Mouse (Mus musculus): ENCODE measurements around the gene Zfp423. TPM values are rescaled to one million over a fixed set of nuclear protein-coding genes. Genes with fewer than 3 reads are reported as not detected.

Zfp423 gene
- polyA plus RNA-seq, 1 experiment = 2.8 TPM

GRCm38 (mm10) chr8:87803437-87803836, 156.0 kb downstream of the Zfp423 start:
- no peaks in the 10 kb centered on the region for H3K4me1 ChIP-seq (ENCODE audit: control insufficient read depth, insufficient read depth, low read length)
- no peak overlapping the region for H3K4me3 ChIP-seq (ENCODE audit: insufficient read depth, low read length)
- no peak overlapping the region for H3K27ac ChIP-seq (ENCODE audit: insufficient read depth, low read length)
- TF ChIP-seq POLR2A (IDR thresholded peaks at IDR 0.05; ENCODE audit: low read depth, low read length) (no peak), CTCF (IDR thresholded peaks at IDR 0.05; ENCODE audit: borderline replicate concordance, insufficient read depth, low read length) (no peak)

- H3K4me1 ChIP-seq (ENCODE audit: control insufficient read depth, insufficient read depth, low read length) = no peaks in the 10 kb centered on the region
- no peak overlapping the region for H3K27ac ChIP-seq (ENCODE audit: insufficient read depth, low read length)
- TF ChIP-seq CTCF (IDR thresholded peaks at IDR 0.05; ENCODE audit: borderline replicate concordance, insufficient read depth, low read length) (no peak), POLR2A (IDR thresholded peaks at IDR 0.05; ENCODE audit: low read depth, low read length) (no peak)
- H3K4me3 ChIP-seq (ENCODE audit: insufficient read depth, low read length) = no peak overlapping the region
Measured at GRCm38 (mm10) chr8:87802571-87802970, 156.8 kb downstream of the Zfp423 start.

GRCm38 (mm10) chr8:87800121-87800520, 159.3 kb downstream of the Zfp423 start:
- H3K4me1 ChIP-seq (ENCODE audit: control insufficient read depth, insufficient read depth, low read length) = no peaks in the 10 kb centered on the region
- TF ChIP-seq CTCF (IDR thresholded peaks at IDR 0.05; ENCODE audit: borderline replicate concordance, insufficient read depth, low read length) (no peak), POLR2A (IDR thresholded peaks at IDR 0.05; ENCODE audit: low read depth, low read length) (no peak)
- H3K4me3 ChIP-seq (ENCODE audit: insufficient read depth, low read length) = no peak overlapping the region
- H3K27ac ChIP-seq (ENCODE audit: insufficient read depth, low read length) = no peak overlapping the region

- H3K4me1 ChIP-seq (ENCODE audit: control insufficient read depth, insufficient read depth, low read length) = no peaks in the 10 kb centered on the region
Measured at GRCm38 (mm10) chr8:87796234-87796633, 163.2 kb downstream of the Zfp423 start.

GRCm38 (mm10) chr8:87794639-87795038, 164.8 kb downstream of the Zfp423 start:
- Histone ChIP-seq H3K4me3 (ENCODE audit: insufficient read depth, low read length) (no peak overlapping the region), H3K27ac (ENCODE audit: insufficient read depth, low read length) (no peak overlapping the region), H3K4me1 (ENCODE audit: control insufficient read depth, insufficient read depth, low read length) (no peaks in the 10 kb centered on the region)
- TF ChIP-seq CTCF (IDR thresholded peaks at IDR 0.05; ENCODE audit: borderline replicate concordance, insufficient read depth, low read length) (no peak), POLR2A (IDR thresholded peaks at IDR 0.05; ENCODE audit: low read depth, low read length) (no peak)

More at GRCm38 (mm10) chr8:87796234-87796633, 163.2 kb downstream of the Zfp423 start:
- no peak overlapping the region for H3K27ac ChIP-seq (ENCODE audit: insufficient read depth, low read length)
- TF ChIP-seq POLR2A (IDR thresholded peaks at IDR 0.05; ENCODE audit: low read depth, low read length) (no peak), CTCF (IDR thresholded peaks at IDR 0.05; ENCODE audit: borderline replicate concordance, insufficient read depth, low read length) (peak; percentile 76; the same call in 1 of the 2 replicates)
- no peak overlapping the region for H3K4me3 ChIP-seq (ENCODE audit: insufficient read depth, low read length)

- TF ChIP-seq CTCF (IDR thresholded peaks at IDR 0.05; ENCODE audit: borderline replicate concordance, insufficient read depth, low read length) (no peak), POLR2A (IDR thresholded peaks at IDR 0.05; ENCODE audit: low read depth, low read length) (no peak)
- Histone ChIP-seq H3K27ac (ENCODE audit: insufficient read depth, low read length) (no peak overlapping the region), H3K4me3 (ENCODE audit: insufficient read depth, low read length) (no peak overlapping the region), H3K4me1 (ENCODE audit: control insufficient read depth, insufficient read depth, low read length) (no peaks in the 10 kb centered on the region)
Measured at GRCm38 (mm10) chr8:87791103-87791502, 168.3 kb downstream of the Zfp423 start.

- no peaks in the 10 kb centered on the region for H3K4me1 ChIP-seq (ENCODE audit: control insufficient read depth, insufficient read depth, low read length)
- no peak for TF ChIP-seq CTCF (IDR thresholded peaks at IDR 0.05; ENCODE audit: borderline replicate concordance, insufficient read depth, low read length)
- no peak for TF ChIP-seq POLR2A (IDR thresholded peaks at IDR 0.05; ENCODE audit: low read depth, low read length)
- no peak overlapping the region for H3K4me3 ChIP-seq (ENCODE audit: insufficient read depth, low read length)
- no peak overlapping the region for H3K27ac ChIP-seq (ENCODE audit: insufficient read depth, low read length)
Measured at GRCm38 (mm10) chr8:87784641-87785439, 174.6 kb downstream of the Zfp423 start.

- Histone ChIP-seq H3K4me1 (ENCODE audit: control insufficient read depth, insufficient read depth, low read length) (no peaks in the 10 kb centered on the region), H3K4me3 (ENCODE audit: insufficient read depth, low read length) (no peak overlapping the region), H3K27ac (ENCODE audit: insufficient read depth, low read length) (no peak overlapping the region)
- TF ChIP-seq POLR2A (IDR thresholded peaks at IDR 0.05; ENCODE audit: low read depth, low read length) (no peak), CTCF (IDR thresholded peaks at IDR 0.05; ENCODE audit: borderline replicate concordance, insufficient read depth, low read length) (no peak)
Measured at GRCm38 (mm10) chr8:87784227-87784626, 175.2 kb downstream of the Zfp423 start.

GRCm38 (mm10) chr8:87783198-87783597, 176.2 kb downstream of the Zfp423 start:
- H3K27ac ChIP-seq (ENCODE audit: insufficient read depth, low read length) = no peak overlapping the region
- no peaks in the 10 kb centered on the region for H3K4me1 ChIP-seq (ENCODE audit: control insufficient read depth, insufficient read depth, low read length)
- no peak overlapping the region for H3K4me3 ChIP-seq (ENCODE audit: insufficient read depth, low read length)
- TF ChIP-seq CTCF (IDR thresholded peaks at IDR 0.05; ENCODE audit: borderline replicate concordance, insufficient read depth, low read length) (no peak), POLR2A (IDR thresholded peaks at IDR 0.05; ENCODE audit: low read depth, low read length) (no peak)

GRCm38 (mm10) chr8:87777586-87777985, 181.8 kb downstream of the Zfp423 start:
- Histone ChIP-seq H3K4me3 (ENCODE audit: insufficient read depth, low read length) (no peak overlapping the region), H3K4me1 (ENCODE audit: control insufficient read depth, insufficient read depth, low read length) (no peaks in the 10 kb centered on the region), H3K27ac (ENCODE audit: insufficient read depth, low read length) (no peak overlapping the region)
- TF ChIP-seq CTCF (IDR thresholded peaks at IDR 0.05; ENCODE audit: borderline replicate concordance, insufficient read depth, low read length) = no peak
- no peak for TF ChIP-seq POLR2A (IDR thresholded peaks at IDR 0.05; ENCODE audit: low read depth, low read length)
